Mouse (Mus musculus) neutrophil, adult 5-6 weeks (primary cell): Measurements from ENCODE around the gene Wap. TPM values are rescaled to one million over a fixed set of nuclear protein-coding genes. Genes with fewer than 3 reads are reported as not detected.

Experiments
- total RNA-seq: library from RNA; stranded (forward); fragments of 200-1000 nt; gene quantifications from 2 replicates; pipeline ENCODE4 v1.2.3, GENCODE M21; 2017

Wap gene
- total RNA-seq, 1 experiment from 2014 or later: not detected

Other genes with a start within 250 kb of the Wap start
- gene Zmiz2, start 249.6 kb downstream of the Wap start, total RNA-seq: 29.6 and 32.9 TPM in 2 replicates
- 569 and 595 TPM in 2 replicates for gene Ppia, start 223.2 kb downstream of the Wap start, total RNA-seq
- gene H2afv, start 194.2 kb downstream of the Wap start, total RNA-seq: 41.4 and 46.2 TPM in 2 replicates
- gene Purb, start 162.7 kb downstream of the Wap start, total RNA-seq: 73.4 and 75.8 TPM in 2 replicates
- 169 and 182 TPM in 2 replicates for gene Myo1g, start 117.7 kb downstream of the Wap start, total RNA-seq
- gene Ccm2, start 91.8 kb downstream of the Wap start, total RNA-seq: 297 and 309 TPM in 2 replicates
- gene Nacad, start 32.6 kb downstream of the Wap start, total RNA-seq: 0.12 TPM in 2 replicates
- 22.5 and 27.6 TPM in 2 replicates for gene Tbrg4, start 12.6 kb downstream of the Wap start, total RNA-seq
- 0.37 TPM in 1 of 2 replicates, not detected in the other for gene Ramp3, start 19.9 kb upstream of the Wap start, total RNA-seq
- not detected in 2 replicates for gene Gm11983, start 199.0 kb upstream of the Wap start, total RNA-seq